9 mouse cellular contexts compared by ENCODE assay signal in genomic region chr6:146342995-146343394, GRCm38 (mm10).
DNase-seq lines count a peak whose midpoint lies in the region; ATAC-seq lines count a peak whose summit lies in the region.
"Had no signal": no experiment of that assay in that cellular context is flagged by ENCODE, and none has a peak within 500 bp of the region (broad histone marks: within the 10 kb centered on the region; RNA-seq: fewer than 3 reads in every experiment).

No protein-coding gene starts in this region.

- H3K27ac ChIP-seq in midbrain, embryonic 10.5 days (replicated peaks), result peak overlapping the region; percentile 74
- no peak overlapping the region; the same call in 1 of the 2 replicates for H3K27ac ChIP-seq in midbrain, embryonic 16.5 days (ENCODE audit: low read length)
- no peak overlapping the region for H3K27ac ChIP-seq in forebrain, embryonic 11.5 days (ENCODE audit: low read depth, low read length)
- 0 out of 2 replicates have a peak overlapping the region, but pooled peaks have one; percentile 28 for H3K27ac ChIP-seq in neural tube, embryonic 14.5 days (ENCODE audit: low read depth, low read length)
- H3K27ac ChIP-seq: midbrain, embryonic 12.5 days had no signal

- no peaks in the 10 kb centered on the region for H3K9me3 ChIP-seq in midbrain, embryonic 10.5 days (replicated peaks)
- no peaks in the 10 kb centered on the region for H3K9me3 ChIP-seq in midbrain, embryonic 16.5 days (replicated peaks; ENCODE audit: control insufficient read depth, low read length, poor library complexity, severe bottlenecking)
- no peaks in the 10 kb centered on the region for H3K9me3 ChIP-seq in forebrain, embryonic 11.5 days (ENCODE audit: control insufficient read depth, low read length)
- no peaks in the 10 kb centered on the region for H3K9me3 ChIP-seq in neural tube, embryonic 14.5 days (ENCODE audit: control insufficient read depth, low read length)
- H3K9me3 ChIP-seq: midbrain, embryonic 12.5 days had no signal

- ATAC-seq in midbrain, embryonic 16.5 days, result no peak
- 0 out of 2 replicates have a peak, but pooled peaks have one; percentile 36 for ATAC-seq in forebrain, embryonic 11.5 days (replicated peaks; ENCODE audit: low FRiP score)
- peak; percentile 60; the same call in 1 of the 2 replicates for ATAC-seq in neural tube, embryonic 14.5 days (ENCODE audit: low read depth)
- no peak for ATAC-seq in CD4-positive, CD25-positive, alpha-beta regulatory T cell, adult 4 months

- intact Hi-C loops in gastrocnemius, postnatal 14 days (cut with DNase I; ENCODE audit: low total_unique reads), result loop anchor here (10.0 kb wide), 1 partner anchor 518 kb away; no protein-coding TSS in a partner anchor

- no peaks in the 10 kb centered on the region for H3K36me3 ChIP-seq in midbrain, embryonic 10.5 days
- H3K36me3 ChIP-seq in midbrain, embryonic 16.5 days (ENCODE audit: control insufficient read depth, insufficient read depth, low read length), result no peaks in the 10 kb centered on the region
- no peaks in the 10 kb centered on the region for H3K36me3 ChIP-seq in forebrain, embryonic 11.5 days (ENCODE audit: control insufficient read depth, insufficient read depth, low read length)
- H3K36me3 ChIP-seq in neural tube, embryonic 14.5 days (ENCODE audit: control insufficient read depth, insufficient read depth, low read length), result no peaks in the 10 kb centered on the region
- H3K36me3 ChIP-seq: midbrain, embryonic 12.5 days had no signal

- WGBS in midbrain, embryonic 10.5 days, result 4% methylated on average over 6 of the region's 6 CpGs
- 9% methylated on average over 6 of the region's 6 CpGs for WGBS in midbrain, embryonic 16.5 days
- 2% methylated on average over 6 of the region's 6 CpGs for WGBS in forebrain, embryonic 11.5 days
- 10% methylated on average over 6 of the region's 6 CpGs for WGBS in neural tube, embryonic 14.5 days

- no peak overlapping the region for H3K4me2 ChIP-seq in midbrain, embryonic 16.5 days (ENCODE audit: low read length)
- H3K4me2 ChIP-seq in forebrain, embryonic 11.5 days (ENCODE audit: low read depth, low read length, severe bottlenecking), result no peak overlapping the region
- H3K4me2 ChIP-seq in neural tube, embryonic 14.5 days (ENCODE audit: low read depth, low read length), result no peak overlapping the region
- H3K4me2 ChIP-seq: midbrain, embryonic 12.5 days had no signal

- no peak overlapping the region for H3K4me3 ChIP-seq in midbrain, embryonic 10.5 days
- H3K4me3 ChIP-seq in midbrain, embryonic 16.5 days (ENCODE audit: low read depth, low read length), result no peak overlapping the region
- H3K4me3 ChIP-seq in forebrain, embryonic 11.5 days (ENCODE audit: low read depth, low read length), result no peak overlapping the region
- no peak overlapping the region for H3K4me3 ChIP-seq in neural tube, embryonic 14.5 days (ENCODE audit: low read depth, low read length)
- H3K4me3 ChIP-seq: midbrain, embryonic 12.5 days had no signal

- H3K27me3 ChIP-seq in midbrain, embryonic 10.5 days (ENCODE audit: low read depth, poor library complexity, severe bottlenecking), result no peaks in the 10 kb centered on the region
- H3K27me3 ChIP-seq in midbrain, embryonic 16.5 days (ENCODE audit: control insufficient read depth, insufficient read depth, low read depth, low read length), result no peaks in the 10 kb centered on the region
- H3K27me3 ChIP-seq in forebrain, embryonic 11.5 days (ENCODE audit: control insufficient read depth, insufficient read depth, low read length), result no peaks in the 10 kb centered on the region
- no peaks in the 10 kb centered on the region for H3K27me3 ChIP-seq in neural tube, embryonic 14.5 days (ENCODE audit: control insufficient read depth, insufficient read depth, low read length)
- H3K27me3 ChIP-seq: midbrain, embryonic 12.5 days had no signal

- DNase-seq in embryo, embryonic 9.5 days (ENCODE audit: extremely low spot score), result peak; percentile 24
- DNase-seq in embryo, embryonic 11 days, result no peak
- peak; percentile 42 for DNase-seq in midbrain, embryonic 10.5 days (ENCODE audit: low spot score)
- no peak for DNase-seq in forebrain, embryonic 11.5 days (ENCODE audit: low spot score)
- no peak for DNase-seq in gastrocnemius, postnatal 14 days

- no peak overlapping the region for H3K9ac ChIP-seq in midbrain, embryonic 16.5 days (ENCODE audit: low read depth, low read length)
- H3K9ac ChIP-seq in forebrain, embryonic 11.5 days (ENCODE audit: low read length), result no peak overlapping the region
- H3K9ac ChIP-seq in neural tube, embryonic 14.5 days (replicated peaks; ENCODE audit: low read depth, low read length), result no peak overlapping the region
- H3K9ac ChIP-seq: midbrain, embryonic 12.5 days had no signal

- H3K4me1 ChIP-seq in midbrain, embryonic 10.5 days, result peaks cover 20% of the 10 kb centered on the region
- H3K4me1 ChIP-seq in midbrain, embryonic 16.5 days (ENCODE audit: control insufficient read depth, insufficient read depth, low read length), result peaks cover 24% of the 10 kb centered on the region
- H3K4me1 ChIP-seq in forebrain, embryonic 11.5 days (replicated peaks; ENCODE audit: control insufficient read depth, insufficient read depth, low read length), result 0 out of 2 replicates have a peak, but pooled peaks cover 3% of the 10 kb centered on the region
- H3K4me1 ChIP-seq in neural tube, embryonic 14.5 days (ENCODE audit: control insufficient read depth, insufficient read depth, low read length), result peaks cover 4% of the 10 kb centered on the region; the same call in 1 of the 2 replicates

Comparison
In these comparisons a context has a peak if more than half of its experiments do, and no peak if none do; other contexts are left out.
1. DNase-seq: peak in embryo, embryonic 9.5 days (single experiment) and midbrain, embryonic 10.5 days (single experiment); none in embryo, embryonic 11 days (single experiment), forebrain, embryonic 11.5 days (single experiment) and gastrocnemius, postnatal 14 days (single experiment).
2. H3K27ac ChIP-seq: peak in midbrain, embryonic 10.5 days (single experiment) and neural tube, embryonic 14.5 days (single experiment); none in midbrain, embryonic 16.5 days (single experiment) and forebrain, embryonic 11.5 days (single experiment).
3. ATAC-seq: peak in forebrain, embryonic 11.5 days (single experiment) and neural tube, embryonic 14.5 days (single experiment); none in midbrain, embryonic 16.5 days (single experiment) and CD4-positive, CD25-positive, alpha-beta regulatory T cell, adult 4 months (single experiment).